In the genomic region with DNA sequence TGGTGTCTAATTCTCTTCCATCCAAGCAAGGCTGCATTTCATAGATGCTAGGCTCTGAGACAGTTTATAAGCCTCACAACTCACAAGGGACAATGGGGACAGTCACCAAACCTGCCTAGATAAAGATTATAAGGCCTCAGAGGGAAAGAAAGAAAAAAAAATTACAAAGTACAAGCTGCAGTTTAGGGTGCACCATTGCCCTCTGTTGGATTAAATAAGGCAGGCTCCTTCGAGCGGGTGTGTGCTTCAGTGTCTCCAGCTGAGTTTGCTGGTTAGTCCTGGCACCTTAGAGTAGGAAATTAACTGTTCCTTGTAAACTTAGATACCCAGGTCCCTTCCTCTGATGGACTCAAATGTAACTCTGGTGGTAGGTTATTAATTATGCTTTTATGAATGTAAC, we compare ENCODE assay signal across 16 mouse cellular contexts. TPM values are rescaled to one million over a fixed set of nuclear protein-coding genes. Genes with fewer than 3 reads are reported as not detected.
DNase-seq lines count a peak whose midpoint lies in the region; ATAC-seq and TF ChIP-seq lines count a peak whose summit lies in the region.
"Had no signal": no experiment of that assay in that cellular context is flagged by ENCODE, and none has a peak within 500 bp of the region (broad histone marks: within the 10 kb centered on the region; RNA-seq: fewer than 3 reads in every experiment).

No protein-coding gene starts in this region.

- H3K4me1 ChIP-seq in lung, adult 2 months (ENCODE audit: control insufficient read depth, insufficient read depth, low read length), result no peaks in the 10 kb centered on the region

- peak; percentile 26; the same call in 1 of the 2 replicates for ATAC-seq in frontal cortex, adult (ENCODE audit: low TSS enrichment)
- ATAC-seq: forebrain, embryonic 16.5 days; hindbrain, embryonic 16.5 days had no signal

- no peak overlapping the region for H3K4me3 ChIP-seq in lung, adult 2 months (replicated peaks; ENCODE audit: extremely low read depth, low read depth, low read length)
- H3K4me3 ChIP-seq: limb, embryonic 15.5 days had no signal

- no peak for TF ChIP-seq POLR2A in lung, adult 2 months (IDR thresholded peaks at IDR 0.05; ENCODE audit: borderline replicate concordance, extremely low read depth, low read depth, low read length)

- DNase-seq in frontal cortex, postnatal 36 days (ENCODE audit: low spot score in 2 of 2), result no peak
- no peak for DNase-seq in lung, adult 2 months
- no peak for DNase-seq in lung, postnatal 25 days (ENCODE audit: low spot score)
- DNase-seq in CD4-positive, CD25-positive, alpha-beta regulatory T cell, adult 2 months (ENCODE audit: low read depth, low spot score), result peak; percentile 73
- peak; percentile 71 for DNase-seq in induced T-regulatory cell, adult 2 months (ENCODE audit: low read depth)
- DNase-seq in heart, postnatal 10 days, result no peak
- no peak for DNase-seq in spleen, postnatal 4 days (ENCODE audit: low spot score in 2 of 2)
- DNase-seq: heart, adult 18-20 months had no signal

- 0 out of 2 replicates have a peak, but pooled peaks have one; percentile 3 for TF ChIP-seq CTCF in lung, adult 2 months (IDR thresholded peaks at IDR 0.05; ENCODE audit: insufficient read depth, low read length)

- 44% methylated on average over 2 of the region's 2 CpGs for WGBS in lung, adult 2 months

- intact Hi-C loops in heart, postnatal 10 days (cut with DNase I), result loop anchor here (10.0 kb wide), 1 partner anchor 333 kb away; the partner anchor contains the start of gene Cacna1i

RNA-seq across cellular contexts. Expression of gene Grap2, which starts 45.4 kb away (rescaled TPM):
- 5.3 and 7.3 TPM in 2 replicates for polyA plus RNA-seq in lung, adult 2 months (2012; rRNA removed)
- total RNA-seq in heart, postnatal 10 days (2021), result 1 to 10 TPM; 1.6 to 2.0 TPM
- polyA plus RNA-seq: forebrain, embryonic 16.5 days had no signal

RNA-seq across cellular contexts. Expression of gene Enthd1, which starts 52.9 kb away (rescaled TPM):
- polyA plus RNA-seq in lung, adult 2 months (2012; rRNA removed), result not detected in 2 replicates
- not detected for total RNA-seq in heart, postnatal 10 days (2021)
- total RNA-seq: heart, adult 18-20 months; layer of hippocampus, postnatal 10 days had no signal
- polyA plus RNA-seq: embryonic facial prominence, embryonic 11.5 days; forebrain, embryonic 16.5 days; hindbrain, embryonic 16.5 days; midbrain, embryonic 11.5 days; small intestine, adult 2 months had no signal

RNA-seq across cellular contexts. Expression of gene Fam83f, which starts 53.8 kb away (rescaled TPM):
- polyA plus RNA-seq in lung, adult 2 months (2012; rRNA removed), result 1.2 and 2.2 TPM in 2 replicates
- under 1 TPM; 0.19 to 0.22 TPM for total RNA-seq in heart, postnatal 10 days (2021)
- polyA plus RNA-seq: forebrain, embryonic 16.5 days had no signal

Comparison
In these comparisons a context has a peak if more than half of its experiments do, and no peak if none do; other contexts are left out.
1. DNase-seq: peak in CD4-positive, CD25-positive, alpha-beta regulatory T cell, adult 2 months (single experiment) and induced T-regulatory cell, adult 2 months (single experiment); none in frontal cortex, postnatal 36 days (0 of 2), lung, adult 2 months (single experiment), lung, postnatal 25 days (single experiment), heart, postnatal 10 days (0 of 2) and spleen, postnatal 4 days (0 of 2).